Mouse (Mus musculus) gastrocnemius, postnatal 14 days (tissue): Measurements from ENCODE around the gene Tmed4. TPM values are rescaled to one million over a fixed set of nuclear protein-coding genes. Genes with fewer than 3 reads are reported as not detected.

Experiments used
- total RNA-seq, 2 experiments: library from RNA; stranded (reverse); gene quantifications; 2 replicates each; pipeline ENCODE4 v1.2.3; 2021

The Tmed4 gene
- total RNA-seq, 2 experiments from 2014 or later: 56.3 to 62.4 TPM

Other genes starting within 250 kb of the Tmed4 start
- 100 to 1,000 TPM; 169 to 170 TPM for gene Camk2b, start 208.5 kb downstream of the Tmed4 start, total RNA-seq
- under 1 TPM in 1 of 2 experiments, not detected in 1; 0.21 TPM for gene A730071L15Rik, start 74.8 kb downstream of the Tmed4 start, total RNA-seq
- 10 to 100 TPM; 54.4 to 57.1 TPM for gene Nudcd3, start 74.5 kb downstream of the Tmed4 start, total RNA-seq
- gene Npc1l1, start 44.7 kb downstream of the Tmed4 start, total RNA-seq: under 1 TPM; 0.06 to 0.13 TPM
- 10 to 100 TPM; 26.8 to 31.4 TPM for gene Ddx56, start 7.1 kb downstream of the Tmed4 start, total RNA-seq
- gene Ogdh, start 16.8 kb upstream of the Tmed4 start, total RNA-seq: 100 to 1,000 TPM; 497 to 603 TPM
- gene Zmiz2, start 114.2 kb upstream of the Tmed4 start, total RNA-seq: 10 to 100 TPM; 28.9 to 30.2 TPM
- 100 to 1,000 TPM; 427 to 511 TPM for gene Ppia, start 140.6 kb upstream of the Tmed4 start, total RNA-seq
- 10 to 100 TPM; 41.3 to 46.3 TPM for gene H2afv, start 169.6 kb upstream of the Tmed4 start, total RNA-seq
- 10 to 100 TPM; 28.5 to 37.4 TPM for gene Purb, start 201.0 kb upstream of the Tmed4 start, total RNA-seq
- 1 to 10 TPM in 1 of 2 experiments, under 1 TPM in 1; 0.94 to 1.2 TPM for gene Myo1g, start 246.1 kb upstream of the Tmed4 start, total RNA-seq